Mouse (Mus musculus) kidney, adult 8-10 months (tissue): ENCODE measurements at regions not wholly inside any gene's neighbourhood (a gene's known extent, or its start where the extent isn't known, plus 50 kb on each side); places are given as distances from the start of the nearest gene placed in this dataset.

Experiments used
- DNase-seq, 2 experiments: peaks; one replicate each; pipeline ENCODE4 v3.0.0; 2022

GRCm38 (mm10) chr17:88316213-88316967 is 124.1 kb upstream of the Foxn2 start:
- DNase-seq = no peak

GRCm38 (mm10) chr17:88317311-88317710 is 123.2 kb upstream of the Foxn2 start:
- DNase-seq = no peak

GRCm38 (mm10) chr17:88317806-88318205 is 122.7 kb upstream of the Foxn2 start:
- DNase-seq = no peak

GRCm38 (mm10) chr17:88318207-88318791 is 122.2 kb upstream of the Foxn2 start:
- peak in 1 of 2 experiments; percentile 10 for DNase-seq

GRCm38 (mm10) chr17:88318936-88319335 is 121.6 kb upstream of the Foxn2 start:
- no peak for DNase-seq

GRCm38 (mm10) chr17:88320686-88321085 is 119.8 kb upstream of the Foxn2 start:
- no peak for DNase-seq

GRCm38 (mm10) chr17:88325326-88325909 is 115.1 kb upstream of the Foxn2 start:
- DNase-seq = no peak

- DNase-seq = peak; percentile 32
These were observed 114.4 kb upstream of the Foxn2 start for GRCm38 (mm10) chr17:88325910-88326739.

GRCm38 (mm10) chr17:88326740-88327123 is 113.8 kb upstream of the Foxn2 start:
- DNase-seq = no peak

GRCm38 (mm10) chr17:88327791-88328190 is 112.7 kb upstream of the Foxn2 start:
- no peak for DNase-seq

GRCm38 (mm10) chr17:88328807-88329206 is 111.7 kb upstream of the Foxn2 start:
- no peak for DNase-seq

GRCm38 (mm10) chr17:88329715-88330114 is 110.8 kb upstream of the Foxn2 start:
- DNase-seq = peak; percentile 61 to 62

GRCm38 (mm10) chr17:88330129-88330528 is 110.4 kb upstream of the Foxn2 start:
- DNase-seq = no peak

GRCm38 (mm10) chr17:88333816-88334215 is 106.7 kb upstream of the Foxn2 start:
- DNase-seq = no peak

- no peak for DNase-seq
These were observed 105.2 kb upstream of the Foxn2 start for GRCm38 (mm10) chr17:88335271-88335670.

GRCm38 (mm10) chr17:88336140-88336769 is 104.3 kb upstream of the Foxn2 start:
- peak in 1 of 2 experiments; percentile 13 for DNase-seq

- DNase-seq = no peak
These were observed 102.7 kb upstream of the Foxn2 start for GRCm38 (mm10) chr17:88337649-88338404.

GRCm38 (mm10) chr17:88341141-88341540 is 99.4 kb upstream of the Foxn2 start:
- DNase-seq = no peak

GRCm38 (mm10) chr17:88341599-88341998 is 98.9 kb upstream of the Foxn2 start:
- no peak for DNase-seq

GRCm38 (mm10) chr17:88343091-88343783 is 97.3 kb upstream of the Foxn2 start:
- DNase-seq = no peak

- DNase-seq = no peak
These were observed 95.1 kb upstream of the Foxn2 start for GRCm38 (mm10) chr17:88345433-88345832.
